Mouse (Mus musculus): ENCODE results near the gene 1110004F10Rik. TPM values are rescaled to one million over a fixed set of nuclear protein-coding genes. Genes with fewer than 3 reads are reported as not detected.

1110004F10Rik gene
- total RNA-seq, 2 experiments from 2014 or later: 48.7 to 53.2 TPM

DNA sequence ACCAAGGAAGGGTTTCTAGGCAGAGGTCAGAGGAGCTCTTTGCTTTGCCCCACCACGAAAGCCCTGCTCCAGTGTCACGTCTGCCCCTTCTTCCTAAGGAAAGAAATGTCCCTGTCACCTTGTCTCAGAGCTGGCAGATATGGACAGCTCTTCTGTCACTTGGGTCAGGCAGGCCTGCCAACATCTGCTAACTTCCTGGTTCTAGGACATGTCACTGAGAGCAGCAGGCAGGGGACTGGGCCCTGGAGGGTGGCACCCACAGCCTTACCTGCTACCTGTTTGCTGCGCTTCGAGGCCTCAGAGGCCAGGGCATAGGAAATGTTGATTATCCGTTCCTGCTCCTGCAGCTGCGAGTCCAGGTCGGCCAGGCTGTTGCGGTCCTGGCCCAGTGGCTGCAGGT lies 89.1 kb downstream of the 1110004F10Rik start:
- no peak for DNase-seq
- intact Hi-C loops (cut with DNase I; ENCODE audit: low total_unique reads): no loop called here

DNA sequence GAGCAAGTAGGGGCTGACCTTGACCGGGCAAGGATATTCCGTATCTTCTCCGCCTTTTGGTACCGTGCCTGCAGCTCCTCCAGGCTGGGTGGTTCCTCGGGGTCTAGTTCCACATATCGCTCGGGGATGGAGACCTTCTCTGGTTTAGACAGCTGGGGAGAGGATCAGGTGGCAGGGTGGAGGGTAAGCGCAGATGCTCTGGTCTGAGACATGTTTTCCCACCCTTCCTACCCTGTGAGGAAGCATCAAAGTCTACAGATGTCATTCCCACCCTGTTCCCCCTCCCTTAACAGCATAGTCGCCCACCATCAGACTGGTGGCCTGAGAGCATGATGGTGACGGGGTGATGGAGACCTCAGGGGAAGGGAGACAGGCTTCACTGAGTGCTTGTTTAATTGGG lies 90.2 kb downstream of the 1110004F10Rik start:
- intact Hi-C loops (cut with DNase I; ENCODE audit: low total_unique reads): no loop called here
- no peak for DNase-seq

DNA sequence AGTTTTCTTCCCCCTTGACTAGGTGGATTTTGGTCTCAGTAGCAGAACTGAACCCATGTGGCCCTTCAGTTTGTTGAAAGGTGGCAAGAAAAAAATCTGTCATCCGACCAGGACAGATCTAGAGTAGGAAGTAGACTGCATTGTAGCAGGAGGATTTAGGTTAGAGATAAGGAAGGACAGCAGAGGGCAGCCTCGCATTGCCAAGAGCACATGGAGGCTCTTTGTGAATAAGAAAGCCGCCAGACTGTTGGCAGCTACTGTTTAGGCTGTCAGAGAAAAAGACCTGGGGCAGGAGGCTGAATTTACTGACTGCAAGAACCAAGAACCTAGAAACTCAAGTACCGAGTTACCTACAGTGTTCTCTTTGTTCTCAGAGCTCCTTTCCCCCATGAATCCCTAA lies 92.2 kb downstream of the 1110004F10Rik start:
- intact Hi-C loops (cut with DNase I; ENCODE audit: low total_unique reads): no loop called here
- DNase-seq: no peak

DNA sequence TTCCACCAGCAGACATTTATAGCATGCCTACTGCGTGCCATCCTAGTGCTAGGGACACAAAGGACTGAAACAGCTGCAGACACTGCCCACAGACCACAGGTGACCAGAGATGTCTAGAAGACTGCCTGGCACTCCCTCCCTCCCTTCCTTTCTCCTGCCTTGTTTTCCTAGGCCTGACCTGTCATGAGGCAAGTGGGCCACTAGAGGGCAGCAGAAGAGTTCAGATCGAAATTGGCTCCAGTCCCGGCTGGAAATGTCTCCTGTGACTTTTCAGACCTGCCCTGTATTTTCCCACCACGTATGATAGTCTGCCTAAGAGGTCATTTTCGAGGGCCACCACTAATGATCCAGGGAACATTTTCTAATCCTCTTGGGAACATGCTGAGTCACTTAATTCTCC lies 92.9 kb downstream of the 1110004F10Rik start:
- intact Hi-C loops (cut with DNase I; ENCODE audit: low total_unique reads): no loop called here
- DNase-seq: peak; percentile 74

DNA sequence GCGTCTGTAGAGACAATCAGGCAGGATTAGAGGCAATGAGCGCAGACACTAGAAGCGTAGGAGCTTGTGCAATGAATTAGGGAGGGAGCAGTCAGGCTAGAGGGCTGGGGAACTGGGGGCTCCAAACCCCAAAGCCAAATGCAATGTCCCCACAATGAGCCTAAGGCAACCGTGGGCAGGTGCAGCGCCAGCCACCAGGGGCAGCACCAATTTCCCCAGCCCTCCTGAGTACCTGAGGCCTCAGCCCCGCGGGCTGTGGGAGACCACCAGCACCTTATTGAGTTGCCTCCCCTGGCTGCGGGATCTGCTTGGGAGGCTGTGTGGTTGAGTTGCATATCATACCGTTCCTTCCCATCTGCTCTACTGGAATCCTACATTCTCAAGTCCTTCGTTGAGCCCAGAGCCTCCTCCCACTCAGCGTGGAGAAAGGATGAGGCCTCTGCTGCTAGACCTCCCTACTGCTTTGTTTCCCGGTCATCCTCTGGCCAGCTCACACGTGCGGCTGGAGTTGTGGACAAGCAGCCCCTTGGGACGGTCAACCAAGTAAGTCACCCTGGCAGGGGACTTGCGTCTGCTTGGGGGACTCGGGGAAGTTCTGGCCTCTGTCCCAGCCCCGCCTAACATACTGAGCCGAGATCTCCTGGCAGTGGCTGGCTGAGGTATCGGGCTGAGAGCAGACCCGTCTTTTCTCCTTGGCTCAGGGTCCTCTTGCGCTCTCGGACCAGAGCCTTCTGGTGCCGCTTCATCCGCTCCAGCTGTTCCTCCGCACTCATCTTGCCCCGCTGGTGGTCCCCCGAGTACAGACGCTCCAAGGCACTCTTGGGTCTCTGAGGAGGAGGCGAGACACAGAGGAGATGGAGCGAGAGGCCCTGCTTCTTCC lies 95.5 kb downstream of the 1110004F10Rik start:
- DNase-seq: peak; percentile 27
- intact Hi-C loops (cut with DNase I; ENCODE audit: low total_unique reads): loop anchor here (5.0 kb wide), 1 partner anchor 113 kb away; no protein-coding TSS in a partner anchor

DNA sequence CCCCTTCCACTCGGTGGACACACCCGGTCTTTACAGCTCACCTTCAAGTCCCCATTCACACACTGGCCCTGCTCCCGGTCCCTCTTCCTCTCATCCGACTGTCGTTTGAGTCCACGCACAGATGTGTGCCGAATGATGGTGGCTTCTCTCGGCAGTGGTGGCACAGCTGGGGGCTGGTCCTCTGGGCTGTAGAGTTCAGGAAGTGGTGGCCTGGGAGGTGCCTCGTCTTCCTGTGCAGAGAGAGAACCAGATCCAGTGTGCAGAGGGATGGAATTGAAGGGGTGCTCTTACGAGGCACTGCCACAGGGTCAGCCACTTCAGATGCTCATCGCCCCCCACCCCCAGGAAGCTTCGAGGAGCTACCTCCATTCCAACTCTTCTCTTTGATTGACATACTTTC lies 98.0 kb downstream of the 1110004F10Rik start:
- DNase-seq: no peak
- intact Hi-C loops (cut with DNase I; ENCODE audit: low total_unique reads): loop anchor here (5.0 kb wide), 1 partner anchor 110 kb away; no protein-coding TSS in a partner anchor

DNA sequence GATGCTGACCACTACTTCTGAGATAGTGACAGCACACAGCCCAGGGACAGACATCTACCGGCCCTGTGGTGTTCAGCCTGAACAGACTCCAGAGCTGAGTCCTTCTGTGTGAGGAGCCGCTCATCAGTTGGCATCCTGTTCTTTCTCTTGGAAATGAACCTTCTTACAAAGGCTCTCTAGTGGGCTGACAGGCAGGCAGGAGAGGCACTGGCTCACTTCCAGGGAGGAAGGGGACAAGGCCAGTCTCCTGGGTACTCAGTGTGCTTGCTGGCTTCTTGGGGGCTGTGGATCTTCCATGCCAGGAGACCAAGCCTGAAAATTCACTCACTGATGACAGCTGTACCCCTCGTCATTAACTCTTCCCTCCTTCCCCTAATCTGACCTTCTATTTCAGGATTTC lies 98.5 kb downstream of the 1110004F10Rik start:
- intact Hi-C loops (cut with DNase I; ENCODE audit: low total_unique reads): loop anchor here (5.0 kb wide), 1 partner anchor 110 kb away; no protein-coding TSS in a partner anchor
- DNase-seq: no peak

DNA sequence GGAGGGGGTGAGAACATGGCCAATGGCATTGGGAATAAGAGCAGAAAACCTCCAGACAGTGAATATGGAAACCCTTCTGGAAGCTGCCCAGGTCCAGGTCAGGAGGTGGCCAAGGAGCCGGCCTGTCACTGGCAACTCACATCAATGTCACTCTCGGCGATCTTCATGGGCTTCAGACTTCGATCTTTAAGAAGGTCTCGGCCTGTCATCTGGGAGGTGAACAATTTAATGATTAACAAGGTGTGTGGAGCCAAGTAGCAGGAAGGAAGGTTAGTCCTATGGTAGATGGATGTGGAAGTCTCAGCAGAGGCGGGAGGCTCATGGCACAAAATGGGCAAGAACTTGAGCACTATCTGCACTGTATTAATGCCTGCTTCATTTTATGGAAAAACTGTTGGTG lies 105.8 kb downstream of the 1110004F10Rik start:
- DNase-seq: no peak
- intact Hi-C loops (cut with DNase I; ENCODE audit: low total_unique reads): no loop called here

DNA sequence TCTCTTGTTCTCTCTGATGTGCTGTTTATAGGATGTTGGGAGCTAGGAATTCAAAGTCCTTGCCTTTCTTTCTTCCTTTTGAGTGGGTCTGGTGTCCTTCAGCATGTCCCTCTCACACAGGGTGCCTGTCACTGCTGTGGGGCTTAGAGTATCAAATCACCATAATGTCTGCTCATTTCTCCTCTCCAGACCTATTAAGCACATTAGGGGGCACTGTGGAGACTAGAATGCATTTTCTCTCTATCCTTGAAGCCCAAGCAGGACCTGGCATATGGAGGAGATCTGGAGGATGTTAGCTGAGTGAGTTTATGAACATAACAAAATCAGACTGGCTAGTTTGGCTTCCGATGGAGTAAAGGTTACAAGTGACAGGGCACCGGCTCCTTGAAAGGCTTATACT lies 107.9 kb downstream of the 1110004F10Rik start:
- no peak for DNase-seq
- intact Hi-C loops (cut with DNase I; ENCODE audit: low total_unique reads): no loop called here

DNA sequence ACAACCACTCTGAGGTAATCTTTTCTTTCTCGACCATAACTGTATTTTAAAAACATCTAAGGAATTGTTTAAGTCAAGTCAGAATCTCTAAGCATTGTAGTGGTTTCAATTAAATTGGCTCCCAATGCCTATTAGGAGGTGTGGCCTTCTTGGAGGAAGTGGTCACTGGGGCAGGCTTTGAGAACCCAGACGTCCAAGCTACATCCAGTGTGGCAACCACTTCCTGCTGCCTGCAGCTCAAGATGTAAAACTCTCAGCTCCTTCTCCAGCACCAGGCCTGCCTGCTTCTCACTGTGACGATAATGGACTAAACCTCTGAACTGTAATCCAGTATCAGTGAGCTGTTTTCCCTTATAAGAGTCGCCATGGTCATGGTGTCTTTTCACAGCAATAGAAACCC lies 110.4 kb downstream of the 1110004F10Rik start:
- intact Hi-C loops (cut with DNase I; ENCODE audit: low total_unique reads): no loop called here
- DNase-seq: no peak

DNA sequence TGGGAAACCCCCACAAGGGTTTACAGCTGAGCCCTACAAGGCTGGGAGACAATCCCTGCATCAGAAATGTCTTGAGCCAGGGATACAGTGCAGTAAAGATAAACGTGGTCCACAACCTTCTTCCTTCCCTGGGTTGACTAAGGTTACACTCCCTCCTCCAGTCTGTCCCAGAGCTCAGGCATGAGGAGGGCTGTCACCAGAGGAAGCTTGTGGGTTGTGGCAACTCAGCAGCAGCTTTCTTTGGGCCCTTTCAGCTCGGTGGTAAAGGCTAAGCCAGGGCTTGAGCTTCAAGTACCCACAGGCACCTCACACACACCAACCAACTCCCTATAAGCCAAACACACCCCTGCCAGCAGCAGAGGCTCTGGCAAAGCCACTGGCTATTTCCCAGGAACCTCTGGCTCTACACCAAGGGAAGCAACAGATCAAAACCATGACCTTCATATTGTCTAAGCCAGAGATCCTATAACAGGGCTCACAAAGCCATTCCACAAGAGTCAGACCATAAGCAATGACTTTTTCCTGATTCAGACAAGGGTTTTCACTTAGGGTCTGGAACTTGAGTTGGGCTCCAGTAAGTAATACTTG lies 114.7 kb downstream of the 1110004F10Rik start:
- intact Hi-C loops (cut with DNase I; ENCODE audit: low total_unique reads): loop anchor here (10.0 kb wide), 1 partner anchor 171 kb away; no protein-coding TSS in a partner anchor
- no peak for DNase-seq

Other genes with a start within 250 kb of the 1110004F10Rik start
- 100 to 1,000 TPM; 111 to 116 TPM for gene Sox6, start 601 bp upstream of the 1110004F10Rik start, total RNA-seq (2021)
- gene Gm4353, start 45.2 kb downstream of the 1110004F10Rik start, total RNA-seq (2021): 1 to 10 TPM; 1.8 to 1.9 TPM